ENCODE assay signal across 14 mouse cellular contexts in genomic region chr13:43292892-43293291, GRCm38 (mm10). TPM values are rescaled to one million over a fixed set of nuclear protein-coding genes. Genes with fewer than 3 reads are reported as not detected.
DNase-seq lines count a peak whose midpoint lies in the region; ATAC-seq lines count a peak whose summit lies in the region.
"Had no signal": no experiment of that assay in that cellular context is flagged by ENCODE, and none has a peak within 500 bp of the region (broad histone marks: within the 10 kb centered on the region; RNA-seq: fewer than 3 reads in every experiment).

No protein-coding gene starts in this region.

- 61% methylated on average over 4 of the region's 4 CpGs for WGBS in kidney, embryonic 16.5 days

- no peaks in the 10 kb centered on the region for H3K27me3 ChIP-seq in kidney, embryonic 16.5 days (ENCODE audit: insufficient read depth, low read length)
- H3K27me3 ChIP-seq: Patski had no signal

- no peaks in the 10 kb centered on the region for H3K36me3 ChIP-seq in kidney, embryonic 16.5 days (ENCODE audit: insufficient read depth, low read length)
- H3K36me3 ChIP-seq: liver, embryonic 13.5 days; midbrain, embryonic 10.5 days had no signal

- no peak overlapping the region for H3K4me3 ChIP-seq in kidney, embryonic 16.5 days (ENCODE audit: low read length)
- H3K4me3 ChIP-seq: left cerebral cortex, adult 2 months; liver, embryonic 13.5 days; midbrain, embryonic 10.5 days had no signal

- H3K4me2 ChIP-seq in kidney, embryonic 16.5 days (replicated peaks; ENCODE audit: low read depth, low read length), result no peak overlapping the region
- H3K4me2 ChIP-seq: liver, embryonic 13.5 days had no signal

- no peak for ATAC-seq in kidney, embryonic 16.5 days (ENCODE audit: low FRiP score, low TSS enrichment)
- ATAC-seq: forebrain, postnatal 0 days; Patski had no signal

- H3K27ac ChIP-seq in kidney, embryonic 16.5 days (ENCODE audit: low read length), result no peak overlapping the region
- H3K27ac ChIP-seq: left cerebral cortex, adult 2 months; liver, embryonic 13.5 days; midbrain, embryonic 10.5 days had no signal

- H3K9ac ChIP-seq in kidney, embryonic 16.5 days (replicated peaks; ENCODE audit: low read length), result no peak overlapping the region
- H3K9ac ChIP-seq: forebrain, postnatal 0 days; liver, embryonic 13.5 days had no signal

- no peaks in the 10 kb centered on the region for H3K4me1 ChIP-seq in kidney, embryonic 16.5 days (ENCODE audit: insufficient read depth, low read length)

- DNase-seq in kidney, adult 18-20 months, result peak; percentile 67
- DNase-seq in ZHBTc4 (ENCODE audit: low read depth, low spot score), result peak; percentile 94
- DNase-seq in kidney, postnatal 10 days, result peak; percentile 69
- DNase-seq in lung, postnatal 36 days, result peak; percentile 84
- no peak for DNase-seq in left cerebral cortex, adult 18-20 months (ENCODE audit: low spot score in 2 of 2)
- no peak for DNase-seq in c-Kit-positive CD71-positive TER-119-positive erythroid progenitor cells, embryonic 14.5 days (ENCODE audit: low spot score)
- no peak for DNase-seq in spleen, adult 12 weeks (ENCODE audit: low spot score)
- DNase-seq: forebrain, postnatal 0 days; gastrocnemius, postnatal 36 days; liver, embryonic 13.5 days had no signal

- no peaks in the 10 kb centered on the region for H3K9me3 ChIP-seq in kidney, embryonic 16.5 days (ENCODE audit: low read length)
- H3K9me3 ChIP-seq: liver, embryonic 13.5 days; midbrain, embryonic 10.5 days had no signal

RNA-seq across cellular contexts. Expression of gene Gfod1, which starts 11.1 kb away (rescaled TPM):
- polyA plus RNA-seq in kidney, embryonic 16.5 days (2015; fragmentation: Nextera tagmentation; extraction: Ambion mirVana), result 0.24 and 0.36 TPM in 2 replicates
- total RNA-seq in left cerebral cortex, adult 18-20 months (2021), result 100 to 1,000 TPM; 116 to 128 TPM

Comparison
In these comparisons a context has a peak if more than half of its experiments do, and no peak if none do; other contexts are left out.
1. DNase-seq: peak in kidney, adult 18-20 months (single experiment), ZHBTc4 (single experiment), kidney, postnatal 10 days (single experiment) and lung, postnatal 36 days (single experiment); none in left cerebral cortex, adult 18-20 months (0 of 2), c-Kit-positive CD71-positive TER-119-positive erythroid progenitor cells, embryonic 14.5 days (single experiment) and spleen, adult 12 weeks (single experiment).